Mouse (Mus musculus) ES-E14 (cell line): ENCODE results near the gene Ecm1.

ENCODE experiments used
- CHD2 ChIP-seq: IDR thresholded peaks from 2 replicates; pipeline ENCODE4 v1.6.1; 2014; ENCODE audit warnings: mild to moderate bottlenecking, low read depth, low read length, inconsistent platforms
- HCFC1 ChIP-seq: IDR thresholded peaks from 2 replicates; pipeline ENCODE4 v1.6.1; 2012; ENCODE audit warnings: low read length, inconsistent platforms, borderline replicate concordance; ENCODE audit not compliant: insufficient read depth
- MAFK ChIP-seq: IDR thresholded peaks from 2 replicates; pipeline ENCODE4 v1.6.1; 2014; ENCODE audit warnings: mild to moderate bottlenecking, low read depth, low read length, inconsistent platforms; ENCODE audit not compliant: insufficient read depth
- ZC3H11A ChIP-seq: IDR thresholded peaks from 2 replicates; pipeline ENCODE4 v1.6.1; 2012; ENCODE audit warnings: low read depth, mild to moderate bottlenecking, inconsistent platforms, low read length, borderline replicate concordance
- ZNF384 ChIP-seq: IDR thresholded peaks from 2 replicates; pipeline ENCODE4 v1.6.1; 2012; ENCODE audit warnings: low read depth, low read length, inconsistent platforms

- TF ChIP-seq CHD2 (no peak), ZC3H11A (no peak), HCFC1 (no peak), ZNF384 (no peak), MAFK (no peak)
Observed at GRCm38 (mm10) chr3:95740406-95740805, 1.0 kb upstream of the Ecm1 start.
